8 mouse cellular contexts compared by ENCODE assay signal in genomic region chr1:85935148-85935852, GRCm38 (mm10). TPM values are rescaled to one million over a fixed set of nuclear protein-coding genes. Genes with fewer than 3 reads are reported as not detected.
DNase-seq lines count a peak whose midpoint lies in the region; ATAC-seq and TF ChIP-seq lines count a peak whose summit lies in the region.

No protein-coding gene starts in this region.

- no peaks in the 10 kb centered on the region; the same call in 1 of the 2 replicates for H3K79me2 ChIP-seq in CH12.LX (replicated peaks; ENCODE audit: control insufficient read depth, extremely low read depth, insufficient read depth, poor library complexity, severe bottlenecking)

- 50% methylated on average over 8 of the region's 8 CpGs for WGBS in forebrain, embryonic 12.5 days

- TF ChIP-seq CTCF in layer of hippocampus, adult 2 months (conservative IDR thresholded peaks at IDR 0.05), result peak; percentile 89
- TF ChIP-seq CTCF in CH12.LX (conservative IDR thresholded peaks at IDR 0.05 in 1 of 2, IDR thresholded peaks at IDR 0.05 in 1 of 2; ENCODE audit: low read depth in 2 of 2, low read length in 2 of 2), result peak; percentile 86 to 90
- peak; percentile 65 for TF ChIP-seq CTCF in cortical plate, adult 2 months (IDR thresholded peaks at IDR 0.05; ENCODE audit: extremely low read depth, insufficient read depth, low read length)

- peaks cover 32 to 63% of the 10 kb centered on the region in 2 experiments for H3K36me3 ChIP-seq in CH12.LX (replicated peaks in 1 of 2; ENCODE audit: control insufficient read depth in 1 of 2, insufficient read depth in 1 of 2, low read length in 1 of 2)
- no peaks in the 10 kb centered on the region for H3K36me3 ChIP-seq in forebrain, embryonic 12.5 days (replicated peaks)

- no peak overlapping the region for H3K4me2 ChIP-seq in CH12.LX (ENCODE audit: insufficient read depth, low read depth, poor library complexity, severe bottlenecking)
- no peak overlapping the region for H3K4me2 ChIP-seq in forebrain, embryonic 12.5 days

- TF ChIP-seq EP300 in CH12.LX (IDR thresholded peaks at IDR 0.05; ENCODE audit: low read length), result no peak

- no peaks in the 10 kb centered on the region for H3K27me3 ChIP-seq in CH12.LX (replicated peaks)
- H3K27me3 ChIP-seq in forebrain, embryonic 12.5 days, result no peaks in the 10 kb centered on the region; the same call in 1 of the 2 replicates

- no peak overlapping the region for H3K4me3 ChIP-seq in layer of hippocampus, adult 2 months
- H3K4me3 ChIP-seq in CH12.LX (replicated peaks in 1 of 3; ENCODE audit: low read depth in 2 of 3, low read length in 2 of 3, poor library complexity in 1 of 3), result no peak overlapping the region
- H3K4me3 ChIP-seq in cortical plate, adult 2 months (ENCODE audit: insufficient read depth, low read length), result no peak overlapping the region
- H3K4me3 ChIP-seq in forebrain, embryonic 12.5 days (replicated peaks), result no peak overlapping the region

- in situ Hi-C loops in CH12.LX (cut with MboI; ENCODE audit: low pct_ligation_motif_present, low pct_unique_long_range_greater_than_20kb, low sequenced_read_pairs), result no loop called here

- peaks cover 17 to 75% of the 10 kb centered on the region in 2 experiments; a peak in 3 of 4 replicates for H3K4me1 ChIP-seq in CH12.LX (ENCODE audit: control insufficient read depth in 1 of 2, insufficient read depth in 2 of 2)
- H3K4me1 ChIP-seq in cortical plate, adult 2 months (ENCODE audit: control insufficient read depth, insufficient read depth, low read length), result peaks cover 16% of the 10 kb centered on the region; the same call in 1 of the 2 replicates
- H3K4me1 ChIP-seq in forebrain, embryonic 12.5 days, result peaks cover 33% of the 10 kb centered on the region

- H3K9ac ChIP-seq in CH12.LX (ENCODE audit: insufficient read depth, low read depth), result no peak overlapping the region
- H3K9ac ChIP-seq in forebrain, embryonic 12.5 days, result no peak overlapping the region

- ATAC-seq in forebrain, embryonic 12.5 days (ENCODE audit: low FRiP score), result no peak

- no peaks in the 10 kb centered on the region for H3K9me3 ChIP-seq in CH12.LX (replicated peaks; ENCODE audit: low read length)
- no peaks in the 10 kb centered on the region for H3K9me3 ChIP-seq in forebrain, embryonic 12.5 days

- peak in 1 of 2 experiments; percentile 63 for DNase-seq in layer of hippocampus, adult 2 months (ENCODE audit: low spot score in 2 of 2)
- DNase-seq in layer of hippocampus, postnatal 36 days, result no peak
- peak; percentile 81 for DNase-seq in CH12.LX (ENCODE audit: extremely low read depth)
- peak; percentile 73 to 93 for DNase-seq in adrenal gland, adult (ENCODE audit: inconsistent age in 2 of 2, low spot score in 1 of 2)
- peak; percentile 72 for DNase-seq in kidney, postnatal 10 days
- peak; percentile 45 to 65 for DNase-seq in natural killer cell, adult 2 months (ENCODE audit: low spot score in 2 of 2)

- peak overlapping the region; percentile 28; the same call in 1 of the 2 replicates for H3K27ac ChIP-seq in layer of hippocampus, adult 2 months
- H3K27ac ChIP-seq in CH12.LX (ENCODE audit: insufficient read depth, low read depth), result no peak overlapping the region
- no peak overlapping the region for H3K27ac ChIP-seq in cortical plate, adult 2 months (ENCODE audit: insufficient read depth, low read length)
- no peak overlapping the region for H3K27ac ChIP-seq in forebrain, embryonic 12.5 days

- no peak for TF ChIP-seq POLR2A in CH12.LX (IDR thresholded peaks at IDR 0.05; ENCODE audit: low read depth, low read length)
- no peak for TF ChIP-seq POLR2A in cortical plate, adult 2 months (IDR thresholded peaks at IDR 0.05; ENCODE audit: extremely low read depth, insufficient read depth, low read length)

- dilution Hi-C loops in CH12.LX (cut with MboI; ENCODE audit: extremely low pct_ligation_motif_present, extremely low pct_unique_long_range_greater_than_20kb, low sequenced_read_pairs), result no loop called here

- TF ChIP-seq RAD21 in CH12.LX (IDR thresholded peaks at IDR 0.05; ENCODE audit: low read depth, low read length), result peak; percentile 93

TF ChIP-seq in CH12.LX, 34 proteins besides CTCF, POLR2A, EP300 and RAD21:
- peak; percentile 60; the same call in 1 of the 2 replicates for TF ChIP-seq POLR2AphosphoS2 (IDR thresholded peaks at IDR 0.05; ENCODE audit: low read depth, low read length)
- no peak; the same call in 1 of the 2 replicates for TF ChIP-seq IRF4 (IDR thresholded peaks at IDR 0.05; ENCODE audit: low read depth, low read length)
- TF ChIP-seq MYC (IDR thresholded peaks at IDR 0.05; ENCODE audit: low read depth, low read length), result peak; percentile 81
- TF ChIP-seq USF2 (conservative IDR thresholded peaks at IDR 0.05; ENCODE audit: low read depth, low read length), result no peak
- peak; percentile 94 for TF ChIP-seq ZC3H11A (IDR thresholded peaks at IDR 0.05; ENCODE audit: low read depth, low read length)
- TF ChIP-seq SMC3 (IDR thresholded peaks at IDR 0.05; ENCODE audit: low read depth, low read length), result peak; percentile 98

RNA-seq across cellular contexts. Expression of gene 4933407L21Rik, which starts 7.0 kb away (rescaled TPM):
- total RNA-seq in layer of hippocampus, adult 2 months (2021), result 1 to 10 TPM; 3.3 to 3.6 TPM
- 1 to 10 TPM; 3.0 to 3.4 TPM for total RNA-seq in layer of hippocampus, postnatal 36 days (2021)
- 0.08 and 0.17 TPM in 2 replicates for total RNA-seq in CH12.LX (2012; rRNA removed)
- total RNA-seq in CH12.LX (2014; rRNA removed), result 0.19 and 0.36 TPM in 2 replicates
- 0.31 and 0.71 TPM in 2 replicates for polyA plus RNA-seq in CH12.LX (2012; ENCODE audit: insufficient read length, low read depth)
- polyA plus RNA-seq in cortical plate, adult 2 months (2012; rRNA removed), result 6.6 and 7.8 TPM in 2 replicates
- 2.4 and 3.7 TPM in 2 replicates for polyA plus RNA-seq in forebrain, embryonic 12.5 days (2016; fragmentation: Nextera tagmentation; extraction: Ambion mirVana)

RNA-seq across cellular contexts. Expression of gene Gpr55, which starts 25.5 kb away (rescaled TPM):
- total RNA-seq in layer of hippocampus, adult 2 months (2021), result not detected
- total RNA-seq in layer of hippocampus, postnatal 36 days (2021), result not detected
- total RNA-seq in CH12.LX (2012; rRNA removed) (24.3 and 25.6 TPM in 2 replicates), CH12.LX (2014; rRNA removed) (16.2 and 16.4 TPM in 2 replicates)
- polyA plus RNA-seq in CH12.LX (2012; ENCODE audit: insufficient read length, low read depth), result 17.3 and 20.3 TPM in 2 replicates
- 0.08 and 0.13 TPM in 2 replicates for polyA plus RNA-seq in cortical plate, adult 2 months (2012; rRNA removed)
- polyA plus RNA-seq in forebrain, embryonic 12.5 days (2016; fragmentation: Nextera tagmentation; extraction: Ambion mirVana), result 0.05 TPM in 1 of 2 replicates, not detected in the other

RNA-seq across cellular contexts. Expression of gene Itm2c, which starts 41.2 kb away (rescaled TPM):
- total RNA-seq in layer of hippocampus, adult 2 months (2021), result 100 to 1,000 TPM; 748 to 802 TPM
- 100 to 1,000 TPM; 719 to 827 TPM for total RNA-seq in layer of hippocampus, postnatal 36 days (2021)
- total RNA-seq in CH12.LX (2012; rRNA removed) (83.3 and 107 TPM in 2 replicates), CH12.LX (2014; rRNA removed) (87.9 and 96.2 TPM in 2 replicates)
- polyA plus RNA-seq in CH12.LX (2012; ENCODE audit: insufficient read length, low read depth), result 72.1 and 76.6 TPM in 2 replicates
- polyA plus RNA-seq in cortical plate, adult 2 months (2012; rRNA removed), result 835 and 861 TPM in 2 replicates
- 116 and 119 TPM in 2 replicates for polyA plus RNA-seq in forebrain, embryonic 12.5 days (2016; fragmentation: Nextera tagmentation; extraction: Ambion mirVana)

Comparison
In these comparisons a context has a peak if more than half of its experiments do, and no peak if none do; other contexts are left out.
1. DNase-seq: peak in CH12.LX (single experiment), adrenal gland, adult (2 of 2), kidney, postnatal 10 days (single experiment) and natural killer cell, adult 2 months (2 of 2); none in layer of hippocampus, postnatal 36 days (0 of 2).
2. RNA of gene Gpr55, which starts 25.5 kb away (total RNA-seq): 16.2 to 25.6 TPM in CH12.LX; not detected in layer of hippocampus, adult 2 months and not detected in layer of hippocampus, postnatal 36 days; every median in the first group is over 10 times any median in the second.
3. RNA of gene Itm2c, which starts 41.2 kb away (total RNA-seq): 719 to 827 TPM in layer of hippocampus, postnatal 36 days and 748 to 802 TPM in layer of hippocampus, adult 2 months; 83.3 to 107 TPM in CH12.LX; every median in the first group is over 4 times any median in the second.
4. Peak in every context shown above with its lines, with median percentiles within 50 percentile points of each other: CTCF ChIP-seq.